Mouse (Mus musculus): ENCODE measurements around the gene Myh10. TPM values are rescaled to one million over a fixed set of nuclear protein-coding genes. Genes with fewer than 3 reads are reported as not detected.
"Not testable (repeated sequence)": the region's sequence is repeated elsewhere in the genome, so short reads cannot be mapped to it uniquely, and the experiment has no call there.

Myh10 gene
- total RNA-seq, 2 experiments from 2014 or later, result 219 to 221 TPM

- TF ChIP-seq CTCF (IDR thresholded peaks at IDR 0.05), result peak; percentile 36
- DNase-seq (ENCODE audit: extremely low spot score in 1 of 2, low spot score in 2 of 2), result no peak
- H3K4me3 ChIP-seq, result no peak overlapping the region
- H3K27ac ChIP-seq, result no peak overlapping the region
- intact Hi-C loops (cut with DNase I), result no loop called here
These were observed 37.3 kb downstream of the Myh10 start for GRCm38 (mm10) chr11:68728693-68729092.

DNA sequence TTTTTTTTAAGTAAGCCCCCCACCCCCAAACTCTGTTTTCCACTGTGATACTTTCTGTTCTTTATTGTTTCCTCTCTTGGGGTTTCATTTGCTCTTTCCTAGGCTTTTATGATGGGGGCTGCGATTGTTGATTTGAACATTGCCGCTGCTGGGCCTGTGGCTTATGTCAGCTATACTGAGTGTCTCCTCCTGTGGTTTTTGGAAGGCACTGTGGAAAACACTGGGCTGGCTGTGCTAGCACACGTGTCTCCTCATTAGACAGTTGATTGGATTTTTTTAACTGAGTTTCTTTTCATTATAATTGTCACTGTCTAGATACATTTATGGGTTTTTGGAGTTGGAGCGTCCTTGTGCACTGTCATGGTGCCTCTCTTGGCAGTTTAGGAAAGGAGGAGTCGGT lies 39.4 kb downstream of the Myh10 start:
- H3K27ac ChIP-seq, result no peak overlapping the region
- no peak for TF ChIP-seq CTCF (IDR thresholded peaks at IDR 0.05)
- DNase-seq (ENCODE audit: extremely low spot score in 1 of 2, low spot score in 2 of 2), result no peak
- intact Hi-C loops (cut with DNase I), result no loop called here
- no peak overlapping the region for H3K4me3 ChIP-seq

DNA sequence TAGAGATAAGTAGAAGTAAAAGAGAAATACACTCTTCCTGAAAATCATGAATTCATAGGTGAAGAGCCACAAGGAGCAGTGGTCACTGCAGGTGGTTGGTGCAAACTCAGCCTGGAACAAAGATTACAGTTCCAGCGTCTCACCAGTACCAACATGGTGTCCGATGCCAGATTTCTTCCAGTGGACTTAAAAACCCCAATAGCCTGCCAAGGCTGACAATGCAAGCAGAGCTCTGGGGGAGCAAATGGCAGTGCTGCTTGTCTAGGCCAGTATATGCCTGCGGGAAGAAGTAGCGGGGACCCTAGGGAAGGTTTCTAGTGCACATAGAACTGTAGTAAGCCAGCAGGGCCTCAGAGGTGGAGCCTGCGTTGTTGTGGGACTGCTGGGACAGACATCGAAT lies 40.7 kb downstream of the Myh10 start:
- DNase-seq (ENCODE audit: extremely low spot score in 1 of 2, low spot score in 2 of 2), result no peak

GRCm38 (mm10) chr11:68733401-68733800 lies 42.0 kb downstream of the Myh10 start:
- DNase-seq (ENCODE audit: extremely low spot score in 1 of 2, low spot score in 2 of 2); H3K27ac ChIP-seq; intact Hi-C loops (cut with DNase I); H3K4me3 ChIP-seq: not testable (repeated sequence)

More for the DNA sequence above, 40.7 kb downstream of the Myh10 start:
- H3K27ac ChIP-seq, result no peak overlapping the region
- no peak overlapping the region for H3K4me3 ChIP-seq
- no peak for TF ChIP-seq CTCF (IDR thresholded peaks at IDR 0.05)
- intact Hi-C loops (cut with DNase I), result no loop called here

DNA sequence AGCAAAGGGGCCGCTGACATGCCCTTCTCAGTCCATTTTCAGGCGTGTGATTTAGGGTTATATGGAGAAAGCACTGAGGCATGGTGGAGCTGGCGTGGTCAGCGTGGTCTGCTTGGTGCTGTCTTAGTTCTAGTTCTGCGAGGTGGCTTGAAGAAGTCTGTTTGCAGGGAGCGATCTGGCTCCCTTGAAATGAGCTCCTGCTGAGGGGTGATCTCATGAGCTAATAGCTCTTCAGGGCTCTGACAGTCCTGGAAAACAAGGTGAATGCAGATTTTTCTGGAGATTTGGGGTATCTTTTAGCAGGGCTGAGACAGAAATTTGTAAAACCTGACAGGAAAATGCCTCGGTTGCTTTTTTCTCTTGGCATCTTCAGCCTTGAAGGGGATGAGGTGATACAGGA lies 48.1 kb downstream of the Myh10 start:
- Histone ChIP-seq H3K4me3 (no peak overlapping the region), H3K27ac (no peak overlapping the region)
- no peak for DNase-seq (ENCODE audit: extremely low spot score in 1 of 2, low spot score in 2 of 2)
- no peak for TF ChIP-seq CTCF (IDR thresholded peaks at IDR 0.05)
- intact Hi-C loops (cut with DNase I), result no loop called here

GRCm38 (mm10) chr11:68742658-68743057 lies 51.3 kb downstream of the Myh10 start:
- DNase-seq (ENCODE audit: extremely low spot score in 1 of 2, low spot score in 2 of 2), result no peak
- H3K4me3 ChIP-seq, result no peak overlapping the region
- intact Hi-C loops (cut with DNase I), result no loop called here
- H3K27ac ChIP-seq, result no peak overlapping the region
- no peak for TF ChIP-seq CTCF (IDR thresholded peaks at IDR 0.05)

DNA sequence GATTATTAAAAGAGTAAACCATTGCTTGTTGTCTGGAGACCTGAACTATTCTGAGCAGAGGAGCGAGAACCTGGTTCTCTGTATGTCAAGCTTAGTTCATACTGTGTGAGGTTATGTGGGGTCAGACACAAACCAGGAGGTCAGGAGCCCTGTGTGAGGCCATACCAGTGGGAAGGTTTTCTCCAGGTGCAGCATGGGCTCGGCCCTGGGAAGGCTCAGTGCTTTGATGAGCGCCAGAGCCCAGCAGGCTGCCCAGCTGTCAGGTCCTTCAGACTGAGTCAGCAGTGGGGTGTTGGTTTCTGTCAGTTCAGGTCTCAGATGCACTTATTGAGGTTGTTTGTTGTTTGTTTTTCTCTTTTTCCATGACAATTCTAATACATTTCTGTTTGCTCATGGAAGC lies 52.8 kb downstream of the Myh10 start:
- intact Hi-C loops (cut with DNase I), result no loop called here
- Histone ChIP-seq H3K4me3 (no peak overlapping the region), H3K27ac (peak overlapping the region; percentile 17; the same call in 1 of the 2 replicates)
- no peak for DNase-seq (ENCODE audit: extremely low spot score in 1 of 2, low spot score in 2 of 2)
- no peak for TF ChIP-seq CTCF (IDR thresholded peaks at IDR 0.05)

GRCm38 (mm10) chr11:68745374-68746200 lies 54.2 kb downstream of the Myh10 start:
- DNase-seq (ENCODE audit: extremely low spot score in 1 of 2, low spot score in 2 of 2), result peak; percentile 27 to 33
- intact Hi-C loops (cut with DNase I), result no loop called here

DNA sequence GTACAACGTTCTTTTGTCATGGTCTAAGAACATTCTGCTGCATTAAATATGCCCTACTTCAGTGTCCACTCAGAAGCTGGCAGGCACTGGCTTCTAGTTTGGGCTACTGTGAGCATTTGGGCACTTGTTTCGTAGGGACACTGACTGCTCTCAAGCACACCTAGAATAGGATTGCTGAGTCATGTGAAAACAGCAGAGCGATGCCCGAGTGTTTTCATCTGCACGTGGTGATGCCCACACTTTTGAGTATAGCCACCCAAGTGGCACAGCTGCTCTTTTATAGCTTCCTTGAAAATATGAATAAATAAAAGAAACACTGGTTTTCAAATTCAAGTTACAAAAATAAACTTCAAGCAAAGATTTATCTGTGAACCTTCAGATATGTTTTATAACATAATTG lies 56.8 kb downstream of the Myh10 start:
- Histone ChIP-seq H3K27ac (peak overlapping the region; percentile 18), H3K4me3 (no peak overlapping the region)
- DNase-seq (ENCODE audit: extremely low spot score in 1 of 2, low spot score in 2 of 2), result peak in 1 of 2 experiments; percentile 30
- intact Hi-C loops (cut with DNase I), result no loop called here
- TF ChIP-seq CTCF (IDR thresholded peaks at IDR 0.05), result no peak

More at GRCm38 (mm10) chr11:68745374-68746200, 54.2 kb downstream of the Myh10 start:
- H3K4me3 ChIP-seq, result no peak overlapping the region
- peak overlapping the region; percentile 36 for H3K27ac ChIP-seq
- no peak for TF ChIP-seq CTCF (IDR thresholded peaks at IDR 0.05)

GRCm38 (mm10) chr11:68750206-68750605 lies 58.8 kb downstream of the Myh10 start:
- intact Hi-C loops (cut with DNase I), result no loop called here
- Histone ChIP-seq H3K27ac (no peak overlapping the region), H3K4me3 (no peak overlapping the region)
- no peak for TF ChIP-seq CTCF (IDR thresholded peaks at IDR 0.05)
- DNase-seq (ENCODE audit: extremely low spot score in 1 of 2, low spot score in 2 of 2), result no peak

- TF ChIP-seq CTCF (IDR thresholded peaks at IDR 0.05), result peak; percentile 48
- Histone ChIP-seq H3K27ac (no peak overlapping the region; the same call in 1 of the 2 replicates), H3K4me3 (no peak overlapping the region)
- peak in 1 of 2 experiments; percentile 33 for DNase-seq (ENCODE audit: extremely low spot score in 1 of 2, low spot score in 2 of 2)
- intact Hi-C loops (cut with DNase I), result no loop called here
These were observed 59.6 kb downstream of the Myh10 start for GRCm38 (mm10) chr11:68750938-68751337.

GRCm38 (mm10) chr11:68754283-68754682 lies 62.9 kb downstream of the Myh10 start:
- Histone ChIP-seq H3K4me3 (no peak overlapping the region), H3K27ac (no peak overlapping the region)
- DNase-seq (ENCODE audit: extremely low spot score in 1 of 2, low spot score in 2 of 2), result no peak
- intact Hi-C loops (cut with DNase I), result no loop called here
- no peak for TF ChIP-seq CTCF (IDR thresholded peaks at IDR 0.05)

All from left cerebral cortex, adult 2 months (tissue).